Mouse (Mus musculus) heart, adult 2 months (tissue): ENCODE results near the gene Mdfi. TPM values are rescaled to one million over a fixed set of nuclear protein-coding genes. Genes with fewer than 3 reads are reported as not detected.

Experiments
- DNase-seq, 2 experiments: peaks; one replicate each; pipeline ENCODE4 v3.0.0; 2021
- H3K27ac ChIP-seq: fragments of 200-600 bp; 2 replicates; pipeline ENCODE4 v1.8.1; 2022
- H3K27me3 ChIP-seq: fragments of 200-500 bp; 2 replicates; pipeline ENCODE4 v1.6.1; 2012; ENCODE audit warnings: mild to moderate bottlenecking, low read length, inconsistent platforms, mixed read lengths; ENCODE audit not compliant: control insufficient read depth, insufficient read depth
- H3K36me3 ChIP-seq: fragments of 200-500 bp; 2 replicates; pipeline ENCODE4 v1.6.1; 2012; ENCODE audit warnings: low read length, inconsistent platforms; ENCODE audit not compliant: control insufficient read depth, insufficient read depth
- H3K4me1 ChIP-seq: fragments of 200-500 bp; 2 replicates; pipeline ENCODE4 v1.6.1; 2011; ENCODE audit warnings: low read length; ENCODE audit not compliant: control insufficient read depth, insufficient read depth
- H3K4me3 ChIP-seq: fragments of 200-600 bp; 2 replicates; pipeline ENCODE4 v1.8.1; 2022
- H3K79me2 ChIP-seq: fragments of 200-500 bp; replicated peaks from 2 replicates; pipeline ENCODE4 v1.6.1; 2012; ENCODE audit warnings: mild to moderate bottlenecking, inconsistent platforms, low read length, moderate library complexity, mixed read lengths; ENCODE audit not compliant: control insufficient read depth, insufficient read depth
- H3K9ac ChIP-seq: fragments of 200-500 bp; 2 replicates; pipeline ENCODE4 v1.6.1; 2012; ENCODE audit warnings: low read depth, mild to moderate bottlenecking, control low read depth, inconsistent platforms, low read length, mixed read lengths
- CTCF ChIP-seq: fragments of 200-600 bp; IDR thresholded peaks from 2 replicates; pipeline ENCODE4 v1.8.1; 2022; ENCODE audit warnings: antibody characterized with exemption, mild to moderate bottlenecking, moderate library complexity
- EP300 ChIP-seq: fragments of 200-500 bp; IDR thresholded peaks from 2 replicates; pipeline ENCODE4 v1.6.1; 2011; ENCODE audit warnings: low read depth, low read length, control low read depth; ENCODE audit not compliant: insufficient read depth
- POLR2A ChIP-seq: fragments of 200-500 bp; IDR thresholded peaks from 2 replicates; pipeline ENCODE4 v1.6.1; 2011; ENCODE audit warnings: mild to moderate bottlenecking, low read depth, low read length, control low read depth; ENCODE audit not compliant: insufficient read depth
- WGBS: fragments of 180-500 bp; shearing (Covaris S2); methylation state at CpG from one replicate; pipeline ENCODE4 v1.1.7; 2018; 5-methylcytosine and 5-hydroxymethylcytosine counted together
- intact Hi-C: fragments of 180-260 bp; cut with DNase I; formaldehyde crosslinking; loops from one replicate; pipeline ENCODE4 v1.15.1; 2025
- polyA plus RNA-seq: library from polyadenylated mRNA; depleted of rRNA; stranded (reverse); fragments of >200 nt; gene quantifications from 2 replicates; pipeline ENCODE4 v1.2.3, GENCODE M21; 2012
- total RNA-seq, 2 experiments: library from RNA; stranded (reverse); gene quantifications; 2 replicates each; pipeline ENCODE4 v1.2.3; 2021

The Mdfi gene
- total and polyA plus RNA-seq, 3 experiments, result 1.8 to 11.1 (median 2.0) TPM

DNA sequence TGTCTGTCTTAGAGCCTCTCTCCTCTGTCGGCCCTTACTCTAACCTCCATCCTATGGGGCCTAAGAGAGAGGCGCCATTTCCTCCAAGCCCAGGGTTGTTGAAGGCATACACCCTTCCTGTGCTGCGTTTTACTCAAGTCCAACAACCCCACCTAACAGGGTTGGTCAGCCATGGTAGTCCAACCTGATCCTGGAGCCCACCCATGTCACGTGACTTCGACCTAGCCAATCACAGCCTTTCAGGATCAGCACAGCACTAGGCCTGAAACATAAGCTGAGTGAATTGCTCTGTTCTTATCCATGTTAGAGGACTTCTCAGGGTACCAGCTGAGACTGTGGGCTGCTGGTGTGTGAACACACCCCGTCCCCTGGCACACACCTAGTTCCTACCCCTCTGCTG is 22.3 kb downstream of the Mdfi start:
- H3K4me1 ChIP-seq, result peaks cover 1% of the 10 kb centered on the region; the same call in 1 of the 2 replicates
- WGBS, result 78% methylated on average over 6 of the region's 6 CpGs
- intact Hi-C loops, result no loop called here
- no peaks in the 10 kb centered on the region for H3K27me3 ChIP-seq
- H3K4me3 ChIP-seq, result no peak overlapping the region
- DNase-seq, result no peak
- no peak for TF ChIP-seq EP300
- no peak for TF ChIP-seq CTCF
- no peak for TF ChIP-seq POLR2A
- no peak overlapping the region for H3K27ac ChIP-seq
- no peak overlapping the region for H3K9ac ChIP-seq
- no peaks in the 10 kb centered on the region for H3K79me2 ChIP-seq
- H3K36me3 ChIP-seq, result no peaks in the 10 kb centered on the region

- 88% methylated on average over 15 of the region's 15 CpGs for WGBS
- intact Hi-C loops, result no loop called here
- peaks cover 1% of the 10 kb centered on the region; the same call in 1 of the 2 replicates for H3K4me1 ChIP-seq
Measured at GRCm38 (mm10) chr17:47811265-47811800, 23.2 kb downstream of the Mdfi start.

GRCm38 (mm10) chr17:47806230-47806629 is 28.3 kb downstream of the Mdfi start:
- intact Hi-C loops, result no loop called here
- H3K79me2 ChIP-seq, result no peaks in the 10 kb centered on the region
- H3K4me3 ChIP-seq, result no peak overlapping the region
- no peak overlapping the region for H3K27ac ChIP-seq
- no peak for TF ChIP-seq POLR2A
- TF ChIP-seq EP300, result no peak
- no peak for TF ChIP-seq CTCF
- H3K27me3 ChIP-seq, result no peaks in the 10 kb centered on the region
- H3K9ac ChIP-seq, result no peak overlapping the region
- WGBS, result 61% methylated on average over 9 of the region's 9 CpGs
- 0 out of 2 replicates have a peak, but pooled peaks cover 1% of the 10 kb centered on the region for H3K4me1 ChIP-seq
- no peaks in the 10 kb centered on the region for H3K36me3 ChIP-seq
- no peak for DNase-seq

More at GRCm38 (mm10) chr17:47811265-47811800, 23.2 kb downstream of the Mdfi start:
- H3K79me2 ChIP-seq, result no peaks in the 10 kb centered on the region
- H3K9ac ChIP-seq, result no peak overlapping the region
- H3K36me3 ChIP-seq, result no peaks in the 10 kb centered on the region
- no peak overlapping the region for H3K4me3 ChIP-seq
- no peaks in the 10 kb centered on the region for H3K27me3 ChIP-seq
- no peak for DNase-seq
- no peak for TF ChIP-seq EP300
- no peak for TF ChIP-seq POLR2A
- no peak for TF ChIP-seq CTCF
- H3K27ac ChIP-seq, result no peak overlapping the region

- Histone ChIP-seq H3K79me2 (no peaks in the 10 kb centered on the region), H3K9ac (no peak overlapping the region), H3K27ac (no peak overlapping the region), H3K4me3 (no peak overlapping the region), H3K27me3 (no peaks in the 10 kb centered on the region), H3K36me3 (no peaks in the 10 kb centered on the region), H3K4me1 (0 out of 2 replicates have a peak, but pooled peaks cover 1% of the 10 kb centered on the region)
- WGBS, result 65% methylated on average over 13 of the region's 13 CpGs
- DNase-seq, result no peak
- intact Hi-C loops, result no loop called here
- TF ChIP-seq EP300, result no peak
Measured at GRCm38 (mm10) chr17:47805047-47805835, 29.2 kb downstream of the Mdfi start.

- Histone ChIP-seq H3K27me3 (no peaks in the 10 kb centered on the region), H3K27ac (no peak overlapping the region), H3K4me3 (no peak overlapping the region), H3K4me1 (0 out of 2 replicates have a peak, but pooled peaks cover 1% of the 10 kb centered on the region), H3K36me3 (no peaks in the 10 kb centered on the region), H3K79me2 (no peaks in the 10 kb centered on the region), H3K9ac (no peak overlapping the region)
- intact Hi-C loops, result no loop called here
- 0 out of 2 replicates have a peak, but pooled peaks have one; percentile 13 for TF ChIP-seq CTCF
- no peak for TF ChIP-seq POLR2A
- TF ChIP-seq EP300, result no peak
- DNase-seq, result no peak
- 91% methylated on average over 4 of the region's 4 CpGs for WGBS
Measured at GRCm38 (mm10) chr17:47803662-47804061, 30.8 kb downstream of the Mdfi start.

GRCm38 (mm10) chr17:47802806-47803205 is 31.7 kb downstream of the Mdfi start:
- 15% methylated on average over 8 of the region's 8 CpGs for WGBS
- H3K27ac ChIP-seq, result no peak overlapping the region
- no peak for DNase-seq
- no peak for TF ChIP-seq EP300
- no peak for TF ChIP-seq POLR2A
- TF ChIP-seq CTCF, result no peak
- no peaks in the 10 kb centered on the region for H3K79me2 ChIP-seq
- no peaks in the 10 kb centered on the region for H3K27me3 ChIP-seq
- H3K4me3 ChIP-seq, result no peak overlapping the region
- no peak overlapping the region for H3K9ac ChIP-seq
- H3K4me1 ChIP-seq, result 0 out of 2 replicates have a peak, but pooled peaks cover 1% of the 10 kb centered on the region
- intact Hi-C loops, result no loop called here
- no peaks in the 10 kb centered on the region for H3K36me3 ChIP-seq
